Mouse (Mus musculus) small intestine, adult 2 months (tissue): ENCODE measurements around the gene Gm20388.

ENCODE experiments used
- CTCF ChIP-seq: fragments of 200-500 bp; IDR thresholded peaks from 2 replicates; pipeline ENCODE4 v1.5.1; 2012; ENCODE audit warnings: low read depth, mild to moderate bottlenecking, control low read depth, inconsistent platforms, low read length, moderate library complexity, mixed read lengths; ENCODE audit not compliant: insufficient replicate concordance, insufficient read length; ENCODE audit errors: extremely low read depth
- POLR2A ChIP-seq: fragments of 200-500 bp; IDR thresholded peaks from 2 replicates; pipeline ENCODE4 v1.6.1; 2012; ENCODE audit warnings: low read depth, mild to moderate bottlenecking, control low read depth, inconsistent platforms, low read length, moderate library complexity

DNA sequence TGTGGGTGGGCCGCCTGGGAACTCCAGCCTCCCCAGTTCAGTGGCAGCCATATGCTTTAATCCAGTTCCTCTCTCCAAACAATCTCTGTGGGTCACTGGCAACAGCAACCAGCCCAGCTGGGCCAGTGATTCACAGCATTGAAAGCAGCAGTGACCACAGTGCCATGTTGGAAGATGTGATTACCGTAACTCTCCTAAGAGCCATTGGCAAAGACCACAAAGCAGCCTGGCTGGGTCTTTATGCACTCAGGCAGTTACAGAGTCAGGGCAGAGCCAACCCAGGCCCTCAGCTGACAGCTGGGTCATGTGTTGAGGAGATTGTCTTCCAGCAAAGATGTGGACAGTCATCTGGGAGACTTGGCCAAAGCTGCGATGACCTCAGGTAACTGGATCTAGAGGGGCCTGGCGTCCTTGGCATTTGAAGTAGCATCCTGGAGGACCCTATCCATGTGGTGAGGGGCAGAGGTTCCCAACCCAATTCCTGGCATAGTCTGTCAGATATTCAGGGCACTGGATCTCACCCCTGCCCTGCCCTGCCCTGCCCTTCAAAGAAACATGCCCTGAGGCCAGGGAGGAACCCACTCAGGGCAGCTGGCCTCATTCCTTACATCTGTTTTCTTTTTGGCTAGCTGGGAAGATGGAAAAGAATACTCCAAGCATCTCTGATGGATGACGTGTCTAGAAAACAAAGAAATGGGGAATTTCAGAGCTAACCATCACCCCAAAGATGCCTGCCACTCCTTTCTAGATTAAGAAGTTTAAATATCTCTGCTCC lies 1052.2 kb downstream of the Gm20388 start:
- no peak for TF ChIP-seq CTCF
- no peak for TF ChIP-seq POLR2A
